Mouse (Mus musculus) ES-Bruce4 (cell line): ENCODE results near the gene Jmjd1c.

Source experiments
- CTCF ChIP-seq: IDR thresholded peaks from one replicate; pipeline ENCODE4 v1.8.1; 2011; ENCODE audit warnings: low read depth, low read length
- EP300 ChIP-seq: IDR thresholded peaks from 2 replicates; pipeline ENCODE4 v1.6.1; 2011; ENCODE audit warnings: low read depth, low read length; ENCODE audit not compliant: insufficient read depth
- POLR2A ChIP-seq: IDR thresholded peaks from one replicate; pipeline ENCODE4 v1.8.1; 2011; ENCODE audit warnings: low read length; ENCODE audit not compliant: insufficient read depth

DNA sequence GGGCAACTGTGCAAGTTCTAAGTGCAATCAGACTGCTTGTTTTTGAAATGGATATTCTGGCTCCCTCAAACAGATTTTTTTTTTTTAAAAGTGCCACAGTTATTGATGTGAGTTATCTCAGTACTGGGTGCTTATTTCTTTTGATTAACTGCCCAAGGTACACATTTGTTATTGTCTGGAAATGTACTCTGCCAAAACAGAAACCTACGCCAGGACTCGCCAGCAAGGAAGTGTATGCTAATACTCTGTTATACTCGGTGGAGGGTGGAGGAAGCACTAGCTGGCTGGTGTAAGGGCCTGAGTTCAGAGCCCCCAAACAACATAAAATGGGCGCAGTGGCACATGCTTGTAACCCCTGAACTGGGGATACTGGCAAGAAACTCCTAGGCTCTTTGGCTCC lies 34.1 kb upstream of the Jmjd1c start:
- no peak for TF ChIP-seq CTCF
- no peak for TF ChIP-seq POLR2A
- TF ChIP-seq EP300, result no peak
